ENCODE assay signal across 8 mouse cellular contexts in the genomic region with DNA sequence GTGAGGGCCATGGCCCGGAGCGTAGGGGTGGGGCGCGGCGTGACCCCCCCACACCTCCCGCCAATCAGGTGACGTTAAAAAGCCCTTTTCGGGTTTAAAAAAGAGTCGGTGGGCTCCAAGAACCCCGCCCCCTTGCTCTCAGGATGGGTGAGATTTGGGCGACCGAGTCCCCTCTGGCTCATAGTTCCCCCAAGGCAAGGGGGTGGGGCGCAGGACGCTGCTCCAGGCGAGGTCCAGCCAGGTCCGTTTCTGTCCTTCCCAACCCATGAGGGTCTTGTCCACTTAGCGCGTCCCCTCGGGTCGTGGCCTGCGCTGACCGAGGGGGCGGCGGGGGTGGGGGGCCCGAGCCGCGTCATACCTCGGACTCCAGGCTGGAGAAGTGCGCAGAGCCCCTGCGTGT. TPM values are rescaled to one million over a fixed set of nuclear protein-coding genes. Genes with fewer than 3 reads are reported as not detected.
A peak's percentile ranks its signal among the peaks of the same experiment; 100 is the strongest.
DNase-seq lines count a peak whose midpoint lies in the region; ATAC-seq and TF ChIP-seq lines count a peak whose summit lies in the region.

No protein-coding gene starts in this region.

- no peak overlapping the region for H3K9ac ChIP-seq in heart, embryonic 11.5 days (ENCODE audit: low read depth, low read length)
- H3K9ac ChIP-seq in ES-E14 (ENCODE audit: insufficient read depth, low read depth, low read length, poor library complexity, severe bottlenecking), result no peak overlapping the region
- H3K9ac ChIP-seq in hindbrain, embryonic 13.5 days, result peak overlapping the region; percentile 51; the same call in 1 of the 2 replicates
- H3K9ac ChIP-seq in midbrain, embryonic 11.5 days (ENCODE audit: low read length), result no peak overlapping the region

- peaks cover 48% of the 10 kb centered on the region for H3K27me3 ChIP-seq in heart, embryonic 11.5 days (ENCODE audit: control insufficient read depth, insufficient read depth, low read length)
- H3K27me3 ChIP-seq in hindbrain, embryonic 13.5 days, result peaks cover 60% of the 10 kb centered on the region
- peaks cover 44% of the 10 kb centered on the region for H3K27me3 ChIP-seq in midbrain, embryonic 11.5 days (ENCODE audit: control insufficient read depth, insufficient read depth, low read length)
- H3K27me3 ChIP-seq in kidney, adult 2 months (replicated peaks; ENCODE audit: control insufficient read depth, insufficient read depth, low read length), result peaks cover 4% of the 10 kb centered on the region

- H3K4me2 ChIP-seq in heart, embryonic 11.5 days, result peak overlapping the region; percentile 67
- H3K4me2 ChIP-seq in hindbrain, embryonic 13.5 days, result peak overlapping the region; percentile 51
- H3K4me2 ChIP-seq in midbrain, embryonic 11.5 days, result no peak overlapping the region

- in situ Hi-C loops in ES-E14 (cut with MboI; ENCODE audit: low sequenced_read_pairs in 2 of 2, unreplicated experiment in 2 of 2), result no loop called here

- H3K27ac ChIP-seq in heart, embryonic 11.5 days (ENCODE audit: low read depth, low read length), result no peak overlapping the region
- no peak overlapping the region for H3K27ac ChIP-seq in ES-E14 (ENCODE audit: insufficient read depth, low read depth, low read length, poor library complexity, severe bottlenecking)
- H3K27ac ChIP-seq in hindbrain, embryonic 13.5 days, result no peak overlapping the region
- no peak overlapping the region for H3K27ac ChIP-seq in midbrain, embryonic 11.5 days (ENCODE audit: low read depth, low read length)
- no peak overlapping the region for H3K27ac ChIP-seq in kidney, adult 2 months (ENCODE audit: insufficient read depth, low read depth, low read length)

- TF ChIP-seq CTCF in kidney, adult 2 months (conservative IDR thresholded peaks at IDR 0.05; ENCODE audit: insufficient read depth, insufficient read length, low read depth, low read length), result no peak

- 9% methylated on average over 30 of the region's 30 CpGs for WGBS in heart, embryonic 11.5 days (ENCODE audit: insufficient replicate concordance)
- 8% methylated on average over 30 of the region's 30 CpGs for WGBS in hindbrain, embryonic 13.5 days
- WGBS in midbrain, embryonic 11.5 days, result 12% methylated on average over 30 of the region's 30 CpGs
- WGBS in kidney, adult 2 months, result 12% methylated on average over 30 of the region's 30 CpGs

- no peak for DNase-seq in heart, postnatal 4 days
- no peak for DNase-seq in ES-E14 (ENCODE audit: low read depth, low spot score)
- no peak for DNase-seq in midbrain, embryonic 11.5 days (ENCODE audit: low spot score, missing footprints)
- no peak for DNase-seq in frontal cortex, postnatal 25 days (ENCODE audit: low spot score in 2 of 2)
- no peak for DNase-seq in kidney, adult 2 months
- DNase-seq in gastrocnemius, adult 8-10 months (ENCODE audit: low spot score in 2 of 2), result no peak

- peak overlapping the region; percentile 47; the same call in 1 of the 2 replicates for H3K4me3 ChIP-seq in heart, embryonic 11.5 days (ENCODE audit: low read depth, low read length)
- peak overlapping the region; percentile 45 to 73; a peak in 3 of 4 replicates for H3K4me3 ChIP-seq in ES-E14 (ENCODE audit: insufficient read depth in 1 of 2, low read depth in 1 of 2, low read length in 2 of 2, poor library complexity in 1 of 2, severe bottlenecking in 1 of 2)
- H3K4me3 ChIP-seq in hindbrain, embryonic 13.5 days, result peak overlapping the region; percentile 39
- peak overlapping the region; percentile 18; the same call in 1 of the 2 replicates for H3K4me3 ChIP-seq in midbrain, embryonic 11.5 days (ENCODE audit: low read depth, low read length)
- H3K4me3 ChIP-seq in kidney, adult 2 months (ENCODE audit: insufficient read depth, low read depth, low read length), result no peak overlapping the region

- TF ChIP-seq POLR2A in kidney, adult 2 months (IDR thresholded peaks at IDR 0.05; ENCODE audit: low read depth, low read length), result no peak

- H3K9me3 ChIP-seq in heart, embryonic 11.5 days (replicated peaks; ENCODE audit: control insufficient read depth, low read length), result no peaks in the 10 kb centered on the region
- H3K9me3 ChIP-seq in ES-E14 (ENCODE audit: control insufficient read depth, insufficient read depth, low read depth, low read length), result no peaks in the 10 kb centered on the region
- no peaks in the 10 kb centered on the region for H3K9me3 ChIP-seq in hindbrain, embryonic 13.5 days
- H3K9me3 ChIP-seq in midbrain, embryonic 11.5 days (ENCODE audit: control insufficient read depth, low read length), result no peaks in the 10 kb centered on the region

- peaks cover 7% of the 10 kb centered on the region for H3K36me3 ChIP-seq in heart, embryonic 11.5 days (ENCODE audit: control insufficient read depth, insufficient read depth, low read length)
- peaks cover 16% of the 10 kb centered on the region for H3K36me3 ChIP-seq in ES-E14 (ENCODE audit: control insufficient read depth, insufficient read depth, low read length, poor library complexity, severe bottlenecking)
- peaks cover 19% of the 10 kb centered on the region for H3K36me3 ChIP-seq in hindbrain, embryonic 13.5 days
- H3K36me3 ChIP-seq in midbrain, embryonic 11.5 days (ENCODE audit: control insufficient read depth, insufficient read depth, low read length), result peaks cover 7% of the 10 kb centered on the region; the same call in 1 of the 2 replicates
- H3K36me3 ChIP-seq in kidney, adult 2 months (ENCODE audit: control insufficient read depth, insufficient read depth, low read length), result no peaks in the 10 kb centered on the region

- ATAC-seq in heart, embryonic 11.5 days (replicated peaks; ENCODE audit: insufficient number of reproducible peaks, low FRiP score, low TSS enrichment), result no peak
- no peak for ATAC-seq in hindbrain, embryonic 13.5 days (ENCODE audit: low FRiP score)
- ATAC-seq in midbrain, embryonic 11.5 days (ENCODE audit: low FRiP score), result no peak

- H3K4me1 ChIP-seq in heart, embryonic 11.5 days (ENCODE audit: control insufficient read depth, insufficient read depth, low read length), result peaks cover 11% of the 10 kb centered on the region
- H3K4me1 ChIP-seq in ES-E14 (ENCODE audit: control insufficient read depth in 2 of 2, insufficient read depth in 2 of 2, low read length in 2 of 2, poor library complexity in 1 of 2), result peaks cover 0 to 6% of the 10 kb centered on the region in 2 experiments; a peak in 2 of 4 replicates
- H3K4me1 ChIP-seq in hindbrain, embryonic 13.5 days (replicated peaks), result peaks cover 40% of the 10 kb centered on the region
- H3K4me1 ChIP-seq in midbrain, embryonic 11.5 days (ENCODE audit: control insufficient read depth, insufficient read depth, low read length), result peaks cover 14% of the 10 kb centered on the region
- H3K4me1 ChIP-seq in kidney, adult 2 months (ENCODE audit: control insufficient read depth, insufficient read depth, low read length), result peaks cover 5% of the 10 kb centered on the region; the same call in 1 of the 2 replicates

TF ChIP-seq in ES-E14, 5 proteins besides CTCF, POLR2A, EP300 and RAD21 (continues in another document):
- TF ChIP-seq HCFC1 (IDR thresholded peaks at IDR 0.05; ENCODE audit: borderline replicate concordance, insufficient read depth, low read length) (no peak), ZC3H11A (IDR thresholded peaks at IDR 0.05; ENCODE audit: borderline replicate concordance, low read depth, low read length) (no peak), MAFK (IDR thresholded peaks at IDR 0.05; ENCODE audit: insufficient read depth, low read depth, low read length) (no peak)

RNA-seq across cellular contexts. Expression of a gene that starts 1.7 kb away (rescaled TPM):
- 48.7 and 49.8 TPM in 2 replicates for polyA plus RNA-seq in heart, embryonic 11.5 days (2014; fragmentation: Nextera tagmentation; extraction: Ambion mirVana)
- 10 to 100 TPM; 19.3 to 19.9 TPM for total RNA-seq in heart, postnatal 4 days (2021)
- 93.4 and 107 TPM in 2 replicates for total RNA-seq in ES-E14 (2012; rRNA removed)
- polyA plus RNA-seq in hindbrain, embryonic 13.5 days (2015; fragmentation: Nextera tagmentation; extraction: Ambion mirVana), result 37.5 and 40.3 TPM in 2 replicates
- polyA plus RNA-seq in midbrain, embryonic 11.5 days (2014; fragmentation: Nextera tagmentation; extraction: Ambion mirVana), result 64.0 and 67.9 TPM in 2 replicates
- polyA plus RNA-seq in kidney, adult 2 months (2012; rRNA removed), result 12.3 and 12.9 TPM in 2 replicates
- 10 to 100 TPM; 15.5 to 17.3 (median 16.1) TPM for total RNA-seq in gastrocnemius, adult 8-10 months (2022)

RNA-seq across cellular contexts. Expression of a gene that starts 7.8 kb away (rescaled TPM):
- 0.39 and 1.0 TPM in 2 replicates for polyA plus RNA-seq in heart, embryonic 11.5 days (2014; fragmentation: Nextera tagmentation; extraction: Ambion mirVana)
- total RNA-seq in heart, postnatal 4 days (2021), result under 1 TPM; 0.34 to 0.38 TPM
- 1.6 and 2.6 TPM in 2 replicates for total RNA-seq in ES-E14 (2012; rRNA removed)
- polyA plus RNA-seq in hindbrain, embryonic 13.5 days (2015; fragmentation: Nextera tagmentation; extraction: Ambion mirVana), result 0.50 and 0.81 TPM in 2 replicates
- polyA plus RNA-seq in midbrain, embryonic 11.5 days (2014; fragmentation: Nextera tagmentation; extraction: Ambion mirVana), result 0.69 and 0.75 TPM in 2 replicates
- polyA plus RNA-seq in kidney, adult 2 months (2012; rRNA removed), result 0.28 and 0.31 TPM in 2 replicates
- total RNA-seq in gastrocnemius, adult 8-10 months (2022), result under 1 TPM in 2 of 4 experiments, not detected in 2; 0.11 to 0.29 TPM

RNA-seq across cellular contexts. Expression of a gene that starts 18.0 kb away (rescaled TPM):
- 89.7 and 104 TPM in 2 replicates for polyA plus RNA-seq in heart, embryonic 11.5 days (2014; fragmentation: Nextera tagmentation; extraction: Ambion mirVana)
- 100 to 1,000 TPM; 105 to 107 TPM for total RNA-seq in heart, postnatal 4 days (2021)
- 96.2 and 113 TPM in 2 replicates for total RNA-seq in ES-E14 (2012; rRNA removed)
- 327 and 333 TPM in 2 replicates for polyA plus RNA-seq in hindbrain, embryonic 13.5 days (2015; fragmentation: Nextera tagmentation; extraction: Ambion mirVana)
- polyA plus RNA-seq in midbrain, embryonic 11.5 days (2014; fragmentation: Nextera tagmentation; extraction: Ambion mirVana), result 224 and 225 TPM in 2 replicates
- polyA plus RNA-seq in kidney, adult 2 months (2012; rRNA removed), result 43.3 and 44.7 TPM in 2 replicates
- total RNA-seq in gastrocnemius, adult 8-10 months (2022), result 10 to 100 TPM; 25.2 to 34.3 (median 30.8) TPM

RNA-seq across cellular contexts. Expression of a gene that starts 40.1 kb away (rescaled TPM):
- polyA plus RNA-seq in heart, embryonic 11.5 days (2014; fragmentation: Nextera tagmentation; extraction: Ambion mirVana), result 76.0 and 115 TPM in 2 replicates
- total RNA-seq in heart, postnatal 4 days (2021), result 100 to 1,000 TPM; 118 to 130 TPM
- 73.2 and 87.2 TPM in 2 replicates for total RNA-seq in ES-E14 (2012; rRNA removed)
- 40.6 and 45.7 TPM in 2 replicates for polyA plus RNA-seq in hindbrain, embryonic 13.5 days (2015; fragmentation: Nextera tagmentation; extraction: Ambion mirVana)
- polyA plus RNA-seq in midbrain, embryonic 11.5 days (2014; fragmentation: Nextera tagmentation; extraction: Ambion mirVana), result 76.7 and 84.0 TPM in 2 replicates
- 331 and 358 TPM in 2 replicates for polyA plus RNA-seq in kidney, adult 2 months (2012; rRNA removed)
- total RNA-seq in gastrocnemius, adult 8-10 months (2022), result 10 to 100 TPM; 68.0 to 73.7 (median 70.1) TPM

RNA-seq across cellular contexts. Expression of a gene that starts 45.8 kb away (rescaled TPM):
- 0.11 TPM in 2 replicates for polyA plus RNA-seq in heart, embryonic 11.5 days (2014; fragmentation: Nextera tagmentation; extraction: Ambion mirVana)
- total RNA-seq in heart, postnatal 4 days (2021), result under 1 TPM; 0.52 to 0.63 TPM
- total RNA-seq in ES-E14 (2012; rRNA removed), result 0.67 and 0.90 TPM in 2 replicates
- 1.5 and 1.6 TPM in 2 replicates for polyA plus RNA-seq in hindbrain, embryonic 13.5 days (2015; fragmentation: Nextera tagmentation; extraction: Ambion mirVana)
- 0.14 and 0.17 TPM in 2 replicates for polyA plus RNA-seq in midbrain, embryonic 11.5 days (2014; fragmentation: Nextera tagmentation; extraction: Ambion mirVana)
- 0.45 and 0.50 TPM in 2 replicates for polyA plus RNA-seq in kidney, adult 2 months (2012; rRNA removed)
- total RNA-seq in gastrocnemius, adult 8-10 months (2022), result under 1 TPM in 2 of 4 experiments, not detected in 2; 0.07 to 0.11 TPM
